Mouse (Mus musculus): ENCODE data around the gene Mfap4.
A peak's percentile ranks its signal among the peaks of the same experiment; 100 is the strongest.

Mfap4 gene

DNA sequence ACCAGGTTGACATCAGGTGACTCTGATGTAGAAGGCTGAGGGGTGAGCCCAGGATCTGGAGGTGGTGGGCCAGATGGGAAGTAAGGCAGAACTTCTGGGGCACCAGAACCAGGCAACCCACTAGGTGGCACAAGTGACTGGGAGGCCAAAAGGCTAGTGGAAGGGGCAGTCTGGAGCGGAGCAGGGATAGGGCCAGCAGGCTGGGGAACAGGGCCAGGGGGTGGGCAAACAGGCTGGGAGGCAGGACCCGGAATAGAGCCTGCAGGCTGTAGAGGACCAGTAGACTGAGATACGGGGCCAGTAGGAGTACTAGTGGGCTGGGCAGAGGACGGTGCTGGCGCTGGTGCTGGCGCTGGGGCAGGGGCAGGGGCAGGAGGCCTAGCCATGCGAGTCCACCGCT is 4.6 kb downstream of the Mfap4 start:
- DNase-seq (ENCODE audit: low read depth, low spot score) = no peak
- Histone ChIP-seq H3K36me3 (ENCODE audit: control insufficient read depth, insufficient read depth, low read length, poor library complexity, severe bottlenecking) (no peaks in the 10 kb centered on the region; the same call in none of the 2 replicates), H3K27me3 (ENCODE audit: control insufficient read depth, insufficient read depth, low read length, poor library complexity, severe bottlenecking) (no peaks in the 10 kb centered on the region)

DNA sequence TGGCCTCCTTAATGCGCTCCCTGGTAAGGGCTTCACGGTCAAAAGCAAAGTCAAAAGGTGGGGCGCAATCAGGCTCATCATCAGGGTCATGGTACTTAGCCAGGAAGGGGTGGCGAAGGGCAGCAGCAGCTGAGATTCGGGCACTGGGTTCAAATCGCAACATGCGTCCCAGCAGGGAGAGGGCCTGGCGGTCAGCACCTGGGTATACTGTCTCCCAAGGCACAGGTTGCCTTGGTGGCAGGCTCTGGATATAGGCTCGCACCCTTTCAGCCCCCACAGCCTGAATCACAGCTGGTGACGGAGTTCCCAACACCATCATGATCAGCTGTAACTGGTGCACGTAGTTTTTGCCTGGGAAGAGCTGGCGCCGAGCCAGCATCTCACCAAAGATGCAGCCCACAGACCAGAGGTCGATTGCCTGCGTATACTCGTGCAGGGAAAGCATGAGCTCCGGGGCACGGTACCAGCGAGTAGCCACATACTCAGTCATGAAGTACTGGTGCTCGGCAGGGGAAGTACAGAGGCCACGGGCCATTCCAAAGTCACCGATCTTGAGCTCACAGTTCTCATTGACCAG is 5.8 kb downstream of the Mfap4 start:
- H3K27me3 ChIP-seq (ENCODE audit: control insufficient read depth, insufficient read depth, low read length, poor library complexity, severe bottlenecking) = no peaks in the 10 kb centered on the region
- H3K36me3 ChIP-seq (ENCODE audit: control insufficient read depth, insufficient read depth, low read length, poor library complexity, severe bottlenecking) = no peaks in the 10 kb centered on the region; the same call in none of the 2 replicates
- no peak for DNase-seq (ENCODE audit: low read depth, low spot score)

DNA sequence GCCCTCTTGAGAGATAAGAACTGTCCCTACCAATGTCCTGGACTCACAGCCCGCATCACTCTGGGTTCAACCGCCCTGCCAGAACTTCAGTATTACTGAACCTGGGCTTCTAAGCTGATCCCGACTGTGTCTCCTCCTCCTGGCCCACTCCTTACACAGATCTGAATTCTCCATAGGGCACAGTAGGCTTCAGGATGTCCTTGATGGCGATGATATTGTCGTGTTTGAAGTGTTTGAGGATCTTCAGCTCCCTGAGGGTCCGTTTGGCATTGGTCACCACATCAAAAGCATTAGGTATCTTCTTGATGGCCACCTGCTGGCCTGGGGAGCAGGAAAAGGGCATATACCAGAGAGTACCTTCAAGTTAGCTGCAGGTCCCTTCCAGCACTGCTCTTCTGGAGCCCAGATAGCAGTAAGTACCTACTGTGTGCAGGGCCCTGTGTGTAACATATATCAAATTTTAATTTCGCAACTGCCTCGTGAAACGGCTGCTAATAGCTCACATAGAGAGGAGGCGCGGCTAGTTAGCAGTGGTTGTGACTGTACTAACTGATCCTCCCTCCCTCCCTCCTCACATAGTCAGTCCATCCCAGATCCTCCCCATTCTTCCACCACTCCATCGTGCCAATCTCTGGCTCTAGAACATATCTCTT is 7.6 kb downstream of the Mfap4 start:
- Histone ChIP-seq H3K27me3 (ENCODE audit: control insufficient read depth, insufficient read depth, low read length, poor library complexity, severe bottlenecking) (no peaks in the 10 kb centered on the region), H3K36me3 (ENCODE audit: control insufficient read depth, insufficient read depth, low read length, poor library complexity, severe bottlenecking) (no peaks in the 10 kb centered on the region; the same call in none of the 2 replicates)
- DNase-seq (ENCODE audit: low read depth, low spot score) = no peak

DNA sequence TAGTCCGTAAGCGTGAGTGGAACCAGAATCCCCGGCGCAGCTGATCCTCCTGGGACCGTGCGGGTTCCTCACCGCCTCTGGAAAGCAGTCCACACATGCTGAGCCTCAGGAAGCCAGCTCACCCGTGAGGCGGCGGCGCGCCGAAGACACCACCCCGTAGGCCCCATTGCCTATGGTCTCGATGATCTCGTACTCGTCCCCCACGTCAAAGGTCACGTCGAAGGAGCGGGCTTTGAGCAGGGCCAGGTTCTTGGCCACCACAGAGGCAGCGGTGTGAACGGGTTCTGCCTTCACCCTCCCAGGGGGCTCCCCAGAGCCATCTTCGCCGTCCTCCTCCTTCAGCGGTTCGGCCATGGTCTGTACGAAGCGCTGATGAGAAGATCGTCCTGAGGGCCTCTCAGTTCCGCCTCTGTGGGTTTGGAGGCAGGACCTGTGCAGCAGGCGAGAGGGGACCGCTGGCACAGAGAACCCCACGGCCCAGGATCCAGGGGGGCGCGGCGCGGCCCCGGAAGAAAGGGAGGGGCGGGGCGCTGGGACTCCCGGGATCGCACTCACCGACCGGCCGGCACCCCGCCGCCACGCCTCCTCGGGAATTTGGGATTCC is 8.4 kb downstream of the Mfap4 start:
- Histone ChIP-seq H3K27me3 (ENCODE audit: control insufficient read depth, insufficient read depth, low read length, poor library complexity, severe bottlenecking) (no peaks in the 10 kb centered on the region), H3K36me3 (ENCODE audit: control insufficient read depth, insufficient read depth, low read length, poor library complexity, severe bottlenecking) (no peaks in the 10 kb centered on the region; the same call in none of the 2 replicates)
- peak; percentile 65 for DNase-seq (ENCODE audit: low read depth, low spot score)

DNA sequence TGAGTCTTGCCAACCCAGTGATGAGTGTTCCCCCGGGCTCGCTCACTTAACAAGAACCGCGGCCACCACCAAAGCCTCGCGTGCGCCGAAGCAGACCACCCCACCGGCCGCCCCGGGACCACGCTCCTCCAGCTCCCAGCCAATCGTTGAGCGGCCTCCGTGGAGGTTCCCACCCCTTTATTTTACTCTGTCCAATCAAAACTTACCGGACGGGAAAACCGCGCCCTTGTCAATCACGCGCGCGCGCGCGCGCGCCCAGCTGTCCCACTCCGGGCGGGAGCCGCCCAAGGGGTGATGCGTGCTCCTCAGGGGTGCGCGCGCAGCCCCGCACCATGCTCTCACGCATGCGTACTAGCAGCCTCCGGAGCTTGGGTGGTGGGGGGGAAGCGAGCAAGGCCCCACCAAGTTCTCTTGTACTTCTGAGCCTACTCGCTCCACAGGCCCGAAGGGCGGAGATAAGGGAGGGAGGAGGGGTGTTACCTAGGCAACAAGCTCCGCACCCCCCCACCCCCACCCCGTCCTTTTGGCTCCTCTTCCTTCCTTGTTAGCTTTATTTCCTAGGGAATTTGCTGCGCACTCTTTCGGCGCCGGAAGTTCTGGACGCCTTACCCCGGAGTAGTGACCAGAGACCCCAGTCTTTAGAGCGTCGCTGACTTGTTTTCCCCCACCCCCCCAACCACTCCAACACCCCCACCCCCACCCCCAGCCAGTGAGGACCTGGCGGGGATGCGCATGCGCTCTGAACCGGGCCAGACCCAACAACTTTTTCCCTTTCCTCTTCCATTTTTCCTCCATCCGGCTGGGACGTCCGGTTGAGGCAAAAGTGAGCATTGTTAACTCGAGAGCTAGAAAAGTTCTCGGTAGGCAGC is 9.1 kb downstream of the Mfap4 start, which contains the start of gene Mapk7:
Gene Mapk7 (minus strand): TSS at position 278 of the 869 bp plus-strand sequence.
- no peaks in the 10 kb centered on the region; the same call in none of the 2 replicates for H3K36me3 ChIP-seq (ENCODE audit: control insufficient read depth, insufficient read depth, low read length, poor library complexity, severe bottlenecking)
- H3K27me3 ChIP-seq (ENCODE audit: control insufficient read depth, insufficient read depth, low read length, poor library complexity, severe bottlenecking) = no peaks in the 10 kb centered on the region
- peak; percentile 99 for DNase-seq (ENCODE audit: low read depth, low spot score)

DNA sequence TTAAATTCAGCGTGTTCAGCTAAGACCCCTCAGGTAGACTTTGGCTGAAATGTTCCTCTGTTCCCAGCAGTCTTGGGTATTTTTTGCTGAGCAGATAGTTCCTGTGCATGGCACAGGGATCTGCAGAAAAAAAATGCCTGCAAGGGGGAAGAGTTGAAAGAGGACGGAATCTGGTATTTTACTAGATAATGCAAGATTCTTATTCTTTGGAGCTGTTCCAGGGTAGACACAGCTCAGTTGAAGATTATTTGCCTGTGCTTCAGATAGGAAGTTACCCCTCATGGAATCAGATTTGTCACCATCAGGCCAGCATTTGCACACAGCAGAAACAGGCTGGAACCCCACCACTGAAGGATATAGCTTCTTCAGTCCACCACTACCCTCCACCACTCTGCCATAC is 10.3 kb downstream of the Mfap4 start:
- DNase-seq (ENCODE audit: low read depth, low spot score) = no peak
- Histone ChIP-seq H3K36me3 (ENCODE audit: control insufficient read depth, insufficient read depth, low read length, poor library complexity, severe bottlenecking) (no peaks in the 10 kb centered on the region; the same call in 1 of the 2 replicates), H3K27me3 (ENCODE audit: control insufficient read depth, insufficient read depth, low read length, poor library complexity, severe bottlenecking) (no peaks in the 10 kb centered on the region)

DNA sequence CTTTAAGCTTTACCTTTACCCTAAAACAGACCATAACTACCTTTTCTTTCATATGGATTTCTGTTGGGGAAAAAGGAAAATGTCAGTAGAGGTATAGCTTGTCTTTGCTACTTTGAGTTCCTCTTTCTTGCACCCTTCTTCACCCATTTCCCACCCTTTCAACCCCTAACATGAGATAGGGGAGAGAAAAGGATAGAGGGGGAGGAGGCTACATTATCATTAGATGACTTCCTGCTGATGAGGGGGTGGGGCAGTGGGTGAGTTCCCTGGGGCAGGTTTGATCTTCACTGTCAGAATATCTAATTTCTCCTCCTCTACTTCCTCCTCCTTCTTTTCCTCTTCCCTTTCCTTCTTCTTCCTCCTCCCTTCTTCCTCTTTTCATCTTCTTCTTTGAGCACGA is 12.3 kb downstream of the Mfap4 start:
- Histone ChIP-seq H3K27me3 (ENCODE audit: control insufficient read depth, insufficient read depth, low read length, poor library complexity, severe bottlenecking) (no peaks in the 10 kb centered on the region), H3K36me3 (ENCODE audit: control insufficient read depth, insufficient read depth, low read length, poor library complexity, severe bottlenecking) (no peaks in the 10 kb centered on the region)
- no peak for DNase-seq (ENCODE audit: low read depth, low spot score)

DNA sequence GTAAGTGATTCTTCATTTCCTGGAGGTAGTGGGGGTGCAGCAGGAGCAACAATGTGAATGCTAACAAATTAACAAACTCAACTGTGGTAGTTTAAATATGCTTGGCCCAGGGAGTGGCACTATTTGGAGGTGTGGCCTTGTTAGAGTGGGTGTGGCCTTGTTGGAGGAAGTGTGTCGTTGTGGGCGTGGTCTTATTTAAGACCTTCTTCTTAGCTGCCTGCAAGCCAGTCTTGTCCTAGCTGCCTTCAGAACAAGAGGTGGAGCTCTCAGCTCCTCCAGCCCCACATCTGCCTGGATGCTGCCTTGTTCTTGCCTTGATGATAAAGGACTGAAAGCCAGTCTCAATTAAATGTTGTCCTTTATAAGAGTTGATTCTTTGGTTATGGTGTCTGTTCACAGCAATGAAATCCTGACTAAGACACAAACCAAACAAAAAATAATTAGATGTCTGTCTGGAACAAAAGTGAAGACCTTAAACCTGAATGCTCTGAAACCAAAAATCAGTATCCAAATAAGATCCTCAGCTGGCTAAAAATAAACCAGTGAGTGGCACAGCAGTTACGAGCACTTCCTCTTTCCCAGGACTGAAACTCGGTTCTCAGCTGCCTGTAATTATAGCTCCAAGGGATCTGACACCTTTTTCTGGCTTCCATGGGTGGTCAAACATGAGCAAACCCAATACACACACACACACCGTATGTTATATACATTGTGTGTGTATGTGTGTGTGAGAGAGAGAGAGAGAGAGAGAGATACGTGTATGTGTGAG is 13.7 kb downstream of the Mfap4 start:
- H3K27me3 ChIP-seq (ENCODE audit: control insufficient read depth, insufficient read depth, low read length, poor library complexity, severe bottlenecking) = no peaks in the 10 kb centered on the region
- DNase-seq (ENCODE audit: low read depth, low spot score) = peak; percentile 61
- H3K36me3 ChIP-seq (ENCODE audit: control insufficient read depth, insufficient read depth, low read length, poor library complexity, severe bottlenecking) = no peaks in the 10 kb centered on the region

DNA sequence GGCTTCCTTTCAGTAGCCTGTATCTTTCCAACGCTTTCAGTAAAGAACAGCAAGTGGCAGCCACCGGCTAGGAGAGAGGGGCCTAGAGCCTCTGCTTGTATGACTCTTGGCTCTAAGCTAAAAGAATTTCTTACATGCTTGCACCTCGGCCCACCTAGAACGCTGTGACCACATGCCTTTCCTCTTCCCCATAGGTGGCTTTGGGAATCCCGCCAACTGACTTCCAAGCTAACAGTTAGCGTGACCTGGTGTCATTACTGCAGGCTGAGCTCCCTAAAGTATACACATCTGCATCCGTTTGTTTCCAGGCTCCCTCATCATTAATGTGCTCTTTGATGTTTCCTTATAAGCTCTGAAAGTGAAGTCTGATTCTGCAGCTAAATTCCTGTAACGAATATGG is 18.7 kb downstream of the Mfap4 start:
- Histone ChIP-seq H3K36me3 (ENCODE audit: control insufficient read depth, insufficient read depth, low read length, poor library complexity, severe bottlenecking) (no peaks in the 10 kb centered on the region), H3K27me3 (ENCODE audit: control insufficient read depth, insufficient read depth, low read length, poor library complexity, severe bottlenecking) (no peaks in the 10 kb centered on the region)
- DNase-seq (ENCODE audit: low read depth, low spot score) = no peak

DNA sequence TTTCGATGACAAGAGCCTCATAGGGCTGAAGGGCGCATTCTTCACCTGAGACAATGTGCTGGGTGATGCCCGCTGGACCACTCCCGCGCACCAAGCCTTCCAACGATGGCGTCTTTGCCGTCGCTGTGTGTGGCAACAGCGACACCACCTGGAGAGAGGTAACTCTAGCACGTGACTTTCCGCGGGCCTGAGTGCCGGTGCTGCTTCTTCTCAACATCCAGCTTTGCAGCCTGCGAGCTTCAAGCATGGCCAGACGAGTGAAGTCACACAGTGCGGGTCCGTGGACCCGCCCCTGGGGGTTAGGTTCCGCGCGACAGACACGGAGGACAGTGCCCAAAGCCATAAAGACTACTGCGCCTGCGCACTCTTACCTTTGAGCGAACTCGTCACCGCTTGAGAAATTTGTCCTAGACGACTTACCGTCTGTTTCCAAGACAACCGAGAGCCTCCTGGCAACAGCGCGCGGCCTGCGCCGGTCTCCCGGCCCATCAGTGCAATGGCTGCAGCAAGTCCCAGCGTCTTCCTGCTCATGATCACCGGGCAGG is 19.6 kb downstream of the Mfap4 start, which contains the start of gene B9d1:
Gene B9d1 (plus strand): TSS at position 432 of the 545 bp plus-strand sequence.
- DNase-seq (ENCODE audit: low read depth, low spot score) = peak; percentile 98
- no peaks in the 10 kb centered on the region for H3K27me3 ChIP-seq (ENCODE audit: control insufficient read depth, insufficient read depth, low read length, poor library complexity, severe bottlenecking)
- no peaks in the 10 kb centered on the region for H3K36me3 ChIP-seq (ENCODE audit: control insufficient read depth, insufficient read depth, low read length, poor library complexity, severe bottlenecking)

DNA sequence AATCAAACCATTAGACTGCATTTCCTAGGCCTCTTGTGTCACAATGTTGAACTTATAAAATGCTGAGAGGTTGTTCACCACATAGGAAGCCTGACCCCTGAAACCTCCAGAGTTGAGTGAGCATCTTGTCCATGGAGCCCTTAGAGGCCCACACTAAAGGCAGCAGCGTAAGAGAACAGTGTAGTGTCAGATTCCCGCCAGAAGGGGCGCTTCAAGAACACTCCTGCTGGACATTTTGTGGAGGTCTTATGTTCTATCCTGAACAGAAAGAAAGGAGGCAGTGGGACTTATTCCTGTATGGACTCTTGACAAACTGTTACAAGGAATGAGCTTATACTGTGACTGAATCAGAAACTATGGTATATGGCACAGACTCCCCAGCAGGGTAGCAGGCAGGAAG is 29.7 kb downstream of the Mfap4 start:
- no peaks in the 10 kb centered on the region for H3K36me3 ChIP-seq (ENCODE audit: control insufficient read depth, insufficient read depth, low read length, poor library complexity, severe bottlenecking)
- H3K27me3 ChIP-seq (ENCODE audit: control insufficient read depth, insufficient read depth, low read length, poor library complexity, severe bottlenecking) = no peaks in the 10 kb centered on the region
- peak; percentile 39 for DNase-seq (ENCODE audit: low read depth, low spot score)

DNA sequence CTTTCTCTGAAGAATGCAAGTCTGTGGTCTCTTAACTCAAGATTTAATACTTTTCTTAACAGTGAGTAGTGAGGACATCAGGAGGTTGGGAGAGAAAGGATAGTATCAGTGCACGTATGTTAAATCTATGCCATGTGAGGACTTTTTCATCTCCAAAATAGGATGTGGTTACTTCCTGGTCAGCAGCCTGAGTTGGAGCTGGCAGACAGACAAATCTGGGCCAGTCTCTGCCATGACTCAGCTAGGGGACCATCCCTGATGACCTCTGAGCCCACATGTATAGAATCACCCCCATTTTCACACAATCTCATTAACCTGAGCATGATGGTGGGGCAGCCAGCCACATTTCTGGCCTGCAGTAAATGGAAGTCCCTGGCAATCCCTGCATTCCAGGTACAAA is 32.7 kb downstream of the Mfap4 start:
- no peak for DNase-seq (ENCODE audit: low read depth, low spot score)
- Histone ChIP-seq H3K27me3 (ENCODE audit: control insufficient read depth, insufficient read depth, low read length, poor library complexity, severe bottlenecking) (no peaks in the 10 kb centered on the region), H3K36me3 (ENCODE audit: control insufficient read depth, insufficient read depth, low read length, poor library complexity, severe bottlenecking) (no peaks in the 10 kb centered on the region)

DNA sequence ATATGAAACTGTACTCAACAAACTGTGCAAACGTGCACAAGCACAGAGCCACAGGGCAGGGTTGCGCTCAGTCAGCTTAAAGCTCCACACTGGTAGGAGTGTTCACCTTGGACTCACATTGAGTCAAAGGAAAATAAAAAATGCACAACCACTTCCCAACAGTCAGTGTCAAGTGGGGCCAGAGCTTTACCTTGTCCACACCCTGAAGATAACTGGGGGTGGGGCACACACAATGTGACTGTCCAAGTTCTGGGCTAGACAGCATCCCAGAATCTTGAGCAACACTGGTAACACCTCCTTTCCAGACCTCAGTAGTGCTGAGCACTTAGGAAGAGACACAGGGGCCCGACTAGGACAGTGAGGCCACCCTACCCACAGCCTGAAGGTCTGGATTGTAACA is 33.6 kb downstream of the Mfap4 start:
- Histone ChIP-seq H3K27me3 (ENCODE audit: control insufficient read depth, insufficient read depth, low read length, poor library complexity, severe bottlenecking) (no peaks in the 10 kb centered on the region), H3K36me3 (ENCODE audit: control insufficient read depth, insufficient read depth, low read length, poor library complexity, severe bottlenecking) (no peaks in the 10 kb centered on the region)
- DNase-seq (ENCODE audit: low read depth, low spot score) = no peak
